Mouse (Mus musculus): ENCODE data around the gene Vma21.

The Vma21 gene

GRCm38 (mm10) chrX:71815631-71816345 lies at the start of gene Vma21:
Gene Vma21, plus strand, starts transcription at chrX:71815924.
- DNase-seq, result peak in 1 of 2 experiments; percentile 3

- DNase-seq, result no peak
Measured at GRCm38 (mm10) chrX:71767909-71768308, 47.8 kb upstream of the Vma21 start.

- DNase-seq, result no peak
Measured at GRCm38 (mm10) chrX:71791106-71791505, 24.6 kb upstream of the Vma21 start.

- no peak for DNase-seq
Measured at GRCm38 (mm10) chrX:71797766-71798165, 18.0 kb upstream of the Vma21 start.

- no peak for DNase-seq
Measured at GRCm38 (mm10) chrX:71798883-71799282, 16.8 kb upstream of the Vma21 start.

- no peak for DNase-seq
Measured at GRCm38 (mm10) chrX:71811966-71812835, 3.5 kb upstream of the Vma21 start.

GRCm38 (mm10) chrX:71816401-71816857 lies 705 bp downstream of the Vma21 start:
- peak; percentile 82 to 87 for DNase-seq

GRCm38 (mm10) chrX:71816931-71817361 lies 1.2 kb downstream of the Vma21 start:
- no peak for DNase-seq

- no peak for DNase-seq
Measured at GRCm38 (mm10) chrX:71838911-71839310, 23.2 kb downstream of the Vma21 start.

- no peak for DNase-seq
Measured at GRCm38 (mm10) chrX:71846696-71847095, 31.0 kb downstream of the Vma21 start.

GRCm38 (mm10) chrX:71853798-71854197 lies 38.1 kb downstream of the Vma21 start:
- no peak for DNase-seq
